Mouse (Mus musculus): ENCODE measurements around the gene Mme. TPM values are rescaled to one million over a fixed set of nuclear protein-coding genes. Genes with fewer than 3 reads are reported as not detected.

Mme gene
- polyA plus RNA-seq, 1 experiment = 154 TPM

- no peak overlapping the region for H3K4me3 ChIP-seq (ENCODE audit: insufficient read depth, low read depth, low read length)
- H3K27ac ChIP-seq (replicated peaks; ENCODE audit: low read depth, low read length) = peak overlapping the region; percentile 91
- peaks cover 2% of the 10 kb centered on the region for H3K4me1 ChIP-seq (ENCODE audit: control insufficient read depth, insufficient read depth, insufficient read length, low read length)
Observed at GRCm38 (mm10) chr3:63317496-63317895, 76.2 kb downstream of the Mme start.

GRCm38 (mm10) chr3:63325615-63326014, 84.3 kb downstream of the Mme start:
- Histone ChIP-seq H3K27ac (replicated peaks; ENCODE audit: low read depth, low read length) (0 out of 2 replicates have a peak overlapping the region, but pooled peaks have one; percentile 24), H3K4me3 (ENCODE audit: insufficient read depth, low read depth, low read length) (no peak overlapping the region), H3K4me1 (ENCODE audit: control insufficient read depth, insufficient read depth, insufficient read length, low read length) (peaks cover 5% of the 10 kb centered on the region)

- no peak overlapping the region for H3K4me3 ChIP-seq (ENCODE audit: insufficient read depth, low read depth, low read length)
- H3K27ac ChIP-seq (replicated peaks; ENCODE audit: low read depth, low read length) = no peak overlapping the region
- H3K4me1 ChIP-seq (ENCODE audit: control insufficient read depth, insufficient read depth, insufficient read length, low read length) = peaks cover 6% of the 10 kb centered on the region; the same call in 1 of the 2 replicates
Observed at GRCm38 (mm10) chr3:63340110-63340509, 98.8 kb downstream of the Mme start.

GRCm38 (mm10) chr3:63340546-63340945, 99.2 kb downstream of the Mme start:
- peaks cover 6% of the 10 kb centered on the region; the same call in 1 of the 2 replicates for H3K4me1 ChIP-seq (ENCODE audit: control insufficient read depth, insufficient read depth, insufficient read length, low read length)
- no peak overlapping the region for H3K4me3 ChIP-seq (ENCODE audit: insufficient read depth, low read depth, low read length)
- peak overlapping the region; percentile 6; the same call in 1 of the 2 replicates for H3K27ac ChIP-seq (replicated peaks; ENCODE audit: low read depth, low read length)

GRCm38 (mm10) chr3:63341481-63341880, 100.1 kb downstream of the Mme start:
- Histone ChIP-seq H3K4me1 (ENCODE audit: control insufficient read depth, insufficient read depth, insufficient read length, low read length) (peaks cover 6% of the 10 kb centered on the region; the same call in 1 of the 2 replicates), H3K4me3 (ENCODE audit: insufficient read depth, low read depth, low read length) (no peak overlapping the region), H3K27ac (replicated peaks; ENCODE audit: low read depth, low read length) (no peak overlapping the region)

GRCm38 (mm10) chr3:63344998-63345397, 103.7 kb downstream of the Mme start:
- Histone ChIP-seq H3K4me3 (ENCODE audit: insufficient read depth, low read depth, low read length) (no peak overlapping the region), H3K4me1 (ENCODE audit: control insufficient read depth, insufficient read depth, insufficient read length, low read length) (peaks cover 6% of the 10 kb centered on the region; the same call in 1 of the 2 replicates), H3K27ac (replicated peaks; ENCODE audit: low read depth, low read length) (no peak overlapping the region)

GRCm38 (mm10) chr3:63348893-63349426, 107.6 kb downstream of the Mme start:
- H3K27ac ChIP-seq (replicated peaks; ENCODE audit: low read depth, low read length) = no peak overlapping the region
- H3K4me1 ChIP-seq (ENCODE audit: control insufficient read depth, insufficient read depth, insufficient read length, low read length) = 0 out of 2 replicates have a peak, but pooled peaks cover 2% of the 10 kb centered on the region
- no peak overlapping the region for H3K4me3 ChIP-seq (ENCODE audit: insufficient read depth, low read depth, low read length)

- 0 out of 2 replicates have a peak, but pooled peaks cover 2% of the 10 kb centered on the region for H3K4me1 ChIP-seq (ENCODE audit: control insufficient read depth, insufficient read depth, insufficient read length, low read length)
- H3K27ac ChIP-seq (replicated peaks; ENCODE audit: low read depth, low read length) = no peak overlapping the region
- H3K4me3 ChIP-seq (ENCODE audit: insufficient read depth, low read depth, low read length) = no peak overlapping the region
Observed at GRCm38 (mm10) chr3:63350242-63350641, 108.9 kb downstream of the Mme start.

- Histone ChIP-seq H3K4me3 (ENCODE audit: insufficient read depth, low read depth, low read length) (no peak overlapping the region), H3K27ac (replicated peaks; ENCODE audit: low read depth, low read length) (no peak overlapping the region), H3K4me1 (ENCODE audit: control insufficient read depth, insufficient read depth, insufficient read length, low read length) (0 out of 2 replicates have a peak, but pooled peaks cover 2% of the 10 kb centered on the region)
Observed at GRCm38 (mm10) chr3:63350704-63351103, 109.4 kb downstream of the Mme start.

- Histone ChIP-seq H3K27ac (replicated peaks; ENCODE audit: low read depth, low read length) (no peak overlapping the region), H3K4me3 (ENCODE audit: insufficient read depth, low read depth, low read length) (no peak overlapping the region)
Observed at GRCm38 (mm10) chr3:63351680-63352260, 110.4 kb downstream of the Mme start.

GRCm38 (mm10) chr3:63359512-63359911, 118.2 kb downstream of the Mme start:
- Histone ChIP-seq H3K4me1 (ENCODE audit: control insufficient read depth, insufficient read depth, insufficient read length, low read length) (no peaks in the 10 kb centered on the region), H3K27ac (replicated peaks; ENCODE audit: low read depth, low read length) (no peak overlapping the region), H3K4me3 (ENCODE audit: insufficient read depth, low read depth, low read length) (no peak overlapping the region)

More at GRCm38 (mm10) chr3:63351680-63352260, 110.4 kb downstream of the Mme start:
- H3K4me1 ChIP-seq (ENCODE audit: control insufficient read depth, insufficient read depth, insufficient read length, low read length) = 0 out of 2 replicates have a peak, but pooled peaks cover 2% of the 10 kb centered on the region

- Histone ChIP-seq H3K4me3 (ENCODE audit: insufficient read depth, low read depth, low read length) (no peak overlapping the region), H3K4me1 (ENCODE audit: control insufficient read depth, insufficient read depth, insufficient read length, low read length) (no peaks in the 10 kb centered on the region), H3K27ac (replicated peaks; ENCODE audit: low read depth, low read length) (no peak overlapping the region)
Observed at GRCm38 (mm10) chr3:63384989-63385388, 143.7 kb downstream of the Mme start.

- Histone ChIP-seq H3K4me3 (ENCODE audit: insufficient read depth, low read depth, low read length) (no peak overlapping the region), H3K4me1 (ENCODE audit: control insufficient read depth, insufficient read depth, insufficient read length, low read length) (no peaks in the 10 kb centered on the region)
Observed at GRCm38 (mm10) chr3:63390774-63391173, 149.4 kb downstream of the Mme start.

GRCm38 (mm10) chr3:63391348-63391747, 150.0 kb downstream of the Mme start:
- Histone ChIP-seq H3K27ac (replicated peaks; ENCODE audit: low read depth, low read length) (no peak overlapping the region), H3K4me3 (ENCODE audit: insufficient read depth, low read depth, low read length) (no peak overlapping the region), H3K4me1 (ENCODE audit: control insufficient read depth, insufficient read depth, insufficient read length, low read length) (no peaks in the 10 kb centered on the region)

More at GRCm38 (mm10) chr3:63390774-63391173, 149.4 kb downstream of the Mme start:
- H3K27ac ChIP-seq (replicated peaks; ENCODE audit: low read depth, low read length) = no peak overlapping the region

- H3K4me3 ChIP-seq (ENCODE audit: insufficient read depth, low read depth, low read length) = no peak overlapping the region
- H3K27ac ChIP-seq (replicated peaks; ENCODE audit: low read depth, low read length) = peak overlapping the region; percentile 7; the same call in 1 of the 2 replicates
- H3K4me1 ChIP-seq (ENCODE audit: control insufficient read depth, insufficient read depth, insufficient read length, low read length) = no peaks in the 10 kb centered on the region
Observed at GRCm38 (mm10) chr3:63394424-63394941, 153.1 kb downstream of the Mme start.

- Histone ChIP-seq H3K4me3 (ENCODE audit: insufficient read depth, low read depth, low read length) (no peak overlapping the region), H3K27ac (replicated peaks; ENCODE audit: low read depth, low read length) (no peak overlapping the region), H3K4me1 (ENCODE audit: control insufficient read depth, insufficient read depth, insufficient read length, low read length) (no peaks in the 10 kb centered on the region)
Observed at GRCm38 (mm10) chr3:63398171-63398570, 156.8 kb downstream of the Mme start.
